Mouse (Mus musculus) forebrain, embryonic 12.5 days (tissue): ENCODE data around the gene E2f1. TPM values are rescaled to one million over a fixed set of nuclear protein-coding genes. Genes with fewer than 3 reads are reported as not detected.
A peak's percentile ranks its signal among the peaks of the same experiment; 100 is the strongest.

ENCODE experiments used
- ATAC-seq: fragments of 200-750 bp; cut with Nextera tagmentation; 2 replicates; pipeline ENCODE4 v1.8.0; 2017; ENCODE audit warnings: moderate TSS enrichment; ENCODE audit not compliant: low FRiP score
- H3K27ac ChIP-seq: fragments of 300-500 bp; sonication (generic); 2 replicates; pipeline ENCODE4 v1.5.1; 2016; ENCODE audit warnings: mild to moderate bottlenecking
- H3K27me3 ChIP-seq: fragments of 300-500 bp; sonication (generic); 2 replicates; pipeline ENCODE4 v1.6.1; 2016; ENCODE audit warnings: mild to moderate bottlenecking
- H3K36me3 ChIP-seq: fragments of 300-500 bp; sonication (generic); replicated peaks from 2 replicates; pipeline ENCODE4 v1.6.1; 2016; ENCODE audit warnings: mild to moderate bottlenecking
- H3K4me1 ChIP-seq: fragments of 300-500 bp; sonication (generic); 2 replicates; pipeline ENCODE4 v1.6.1; 2016
- H3K4me2 ChIP-seq: fragments of 300-500 bp; sonication (generic); 2 replicates; pipeline ENCODE4 v1.6.1; 2016; ENCODE audit warnings: mild to moderate bottlenecking, moderate library complexity
- H3K4me3 ChIP-seq: fragments of 300-500 bp; sonication (generic); replicated peaks from 2 replicates; pipeline ENCODE4 v1.5.1; 2016; ENCODE audit warnings: mild to moderate bottlenecking
- H3K9ac ChIP-seq: fragments of 300-500 bp; sonication (generic); 2 replicates; pipeline ENCODE4 v1.6.1; 2016; ENCODE audit warnings: mild to moderate bottlenecking
- H3K9me3 ChIP-seq: fragments of 300-500 bp; sonication (generic); 2 replicates; pipeline ENCODE4 v1.6.1; 2016
- WGBS: fragments of 180-500 bp; shearing (Covaris S2); methylation state at CpG from one replicate; pipeline ENCODE4 v1.1.7; 2016; 5-methylcytosine and 5-hydroxymethylcytosine counted together
- polyA plus RNA-seq: library from polyadenylated mRNA; unstranded; fragments of >200 nt; fragmentation: Nextera tagmentation; extraction: Ambion mirVana; gene quantifications from 2 replicates; pipeline ENCODE4 v1.2.1, GENCODE M21; 2016

Gene E2f1
- polyA plus RNA-seq, 1 experiment from 2014 or later, result 33.3 TPM

GRCm38 (mm10) chr2:154600586-154600985, 30.9 kb upstream of the E2f1 start:
- Histone ChIP-seq H3K4me3 (no peak overlapping the region), H3K4me1 (peaks cover 13% of the 10 kb centered on the region), H3K27ac (no peak overlapping the region), H3K9me3 (no peaks in the 10 kb centered on the region), H3K9ac (no peak overlapping the region), H3K4me2 (no peak overlapping the region), H3K36me3 (no peaks in the 10 kb centered on the region), H3K27me3 (peaks cover 6% of the 10 kb centered on the region; the same call in 1 of the 2 replicates)
- WGBS, result 73% methylated on average over 6 of the region's 6 CpGs
- no peak for ATAC-seq

GRCm38 (mm10) chr2:154597399-154597798, 27.7 kb upstream of the E2f1 start:
- Histone ChIP-seq H3K4me1 (no peaks in the 10 kb centered on the region), H3K9ac (no peak overlapping the region), H3K4me2 (no peak overlapping the region), H3K4me3 (no peak overlapping the region), H3K9me3 (0 out of 2 replicates have a peak, but pooled peaks cover 4% of the 10 kb centered on the region), H3K36me3 (no peaks in the 10 kb centered on the region), H3K27me3 (no peaks in the 10 kb centered on the region), H3K27ac (no peak overlapping the region)
- WGBS, result 85% methylated on average over 3 of the region's 3 CpGs
- no peak for ATAC-seq

- Histone ChIP-seq H3K27me3 (no peaks in the 10 kb centered on the region), H3K9ac (no peak overlapping the region), H3K9me3 (0 out of 2 replicates have a peak, but pooled peaks cover 4% of the 10 kb centered on the region), H3K4me3 (no peak overlapping the region), H3K4me2 (no peak overlapping the region), H3K27ac (no peak overlapping the region), H3K36me3 (no peaks in the 10 kb centered on the region), H3K4me1 (no peaks in the 10 kb centered on the region)
- no peak for ATAC-seq
- WGBS, result 78% methylated on average over 5 of the region's 5 CpGs
These were observed 26.1 kb upstream of the E2f1 start for GRCm38 (mm10) chr2:154595775-154596174.

- no peak overlapping the region for H3K4me3 ChIP-seq
- no peaks in the 10 kb centered on the region for H3K4me1 ChIP-seq
- no peak overlapping the region for H3K9ac ChIP-seq
- H3K36me3 ChIP-seq, result no peaks in the 10 kb centered on the region
- WGBS, result 71% methylated on average over 3 of the region's 3 CpGs
- no peak for ATAC-seq
- 0 out of 2 replicates have a peak, but pooled peaks cover 4% of the 10 kb centered on the region for H3K9me3 ChIP-seq
- H3K4me2 ChIP-seq, result no peak overlapping the region
- no peak overlapping the region for H3K27ac ChIP-seq
- H3K27me3 ChIP-seq, result no peaks in the 10 kb centered on the region
These were observed 23.3 kb upstream of the E2f1 start for GRCm38 (mm10) chr2:154593025-154593424.

- 0 out of 2 replicates have a peak, but pooled peaks cover 4% of the 10 kb centered on the region for H3K9me3 ChIP-seq
- no peaks in the 10 kb centered on the region for H3K4me1 ChIP-seq
- H3K4me3 ChIP-seq, result no peak overlapping the region
- WGBS, result 80% methylated on average over 3 of the region's 3 CpGs
- H3K27ac ChIP-seq, result no peak overlapping the region
- H3K36me3 ChIP-seq, result no peaks in the 10 kb centered on the region; the same call in 1 of the 2 replicates
- no peak overlapping the region for H3K4me2 ChIP-seq
- no peak for ATAC-seq
- no peak overlapping the region for H3K9ac ChIP-seq
- H3K27me3 ChIP-seq, result no peaks in the 10 kb centered on the region
These were observed 21.5 kb upstream of the E2f1 start for GRCm38 (mm10) chr2:154591239-154591638.

GRCm38 (mm10) chr2:154589051-154589450, 19.4 kb upstream of the E2f1 start:
- H3K4me2 ChIP-seq, result no peak overlapping the region
- H3K4me1 ChIP-seq, result peaks cover 13% of the 10 kb centered on the region
- WGBS, result 79% methylated on average over 4 of the region's 4 CpGs
- no peaks in the 10 kb centered on the region; the same call in 1 of the 2 replicates for H3K36me3 ChIP-seq
- ATAC-seq, result no peak
- no peaks in the 10 kb centered on the region for H3K27me3 ChIP-seq
- H3K9ac ChIP-seq, result no peak overlapping the region
- 0 out of 2 replicates have a peak, but pooled peaks cover 4% of the 10 kb centered on the region for H3K9me3 ChIP-seq
- H3K27ac ChIP-seq, result no peak overlapping the region
- no peak overlapping the region for H3K4me3 ChIP-seq

- WGBS, result 74% methylated on average over 5 of the region's 5 CpGs
- H3K27me3 ChIP-seq, result 0 out of 2 replicates have a peak, but pooled peaks cover 4% of the 10 kb centered on the region
- no peak overlapping the region for H3K9ac ChIP-seq
- H3K27ac ChIP-seq, result no peak overlapping the region
- 0 out of 2 replicates have a peak, but pooled peaks have one; percentile 53 for ATAC-seq
- H3K4me2 ChIP-seq, result no peak overlapping the region
- peaks cover 16% of the 10 kb centered on the region for H3K4me1 ChIP-seq
- H3K36me3 ChIP-seq, result no peaks in the 10 kb centered on the region; the same call in 1 of the 2 replicates
- no peak overlapping the region for H3K4me3 ChIP-seq
- no peaks in the 10 kb centered on the region for H3K9me3 ChIP-seq
These were observed 16.7 kb upstream of the E2f1 start for GRCm38 (mm10) chr2:154586405-154586804.

GRCm38 (mm10) chr2:154584931-154585601, 15.4 kb upstream of the E2f1 start:
- 71% methylated on average over 17 of the region's 17 CpGs for WGBS
- no peak overlapping the region for H3K9ac ChIP-seq
- H3K27ac ChIP-seq, result peak overlapping the region; percentile 68
- H3K27me3 ChIP-seq, result 0 out of 2 replicates have a peak, but pooled peaks cover 4% of the 10 kb centered on the region
- H3K4me3 ChIP-seq, result no peak overlapping the region
- no peak for ATAC-seq
- H3K36me3 ChIP-seq, result no peaks in the 10 kb centered on the region; the same call in 1 of the 2 replicates
- H3K4me1 ChIP-seq, result peaks cover 16% of the 10 kb centered on the region
- H3K9me3 ChIP-seq, result no peaks in the 10 kb centered on the region
- no peak overlapping the region for H3K4me2 ChIP-seq

GRCm38 (mm10) chr2:154583906-154584872, 14.5 kb upstream of the E2f1 start:
- 63% methylated on average over 15 of the region's 15 CpGs for WGBS
- Histone ChIP-seq H3K4me3 (no peak overlapping the region), H3K36me3 (no peaks in the 10 kb centered on the region; the same call in 1 of the 2 replicates), H3K27ac (peak overlapping the region; percentile 68), H3K4me2 (no peak overlapping the region), H3K9ac (no peak overlapping the region), H3K4me1 (peaks cover 16% of the 10 kb centered on the region), H3K27me3 (0 out of 2 replicates have a peak, but pooled peaks cover 4% of the 10 kb centered on the region), H3K9me3 (no peaks in the 10 kb centered on the region)
- ATAC-seq, result peak; percentile 79; the same call in 1 of the 2 replicates

GRCm38 (mm10) chr2:154581421-154581820, 11.7 kb upstream of the E2f1 start:
- H3K27ac ChIP-seq, result no peak overlapping the region
- 0 out of 2 replicates have a peak, but pooled peaks cover 4% of the 10 kb centered on the region for H3K27me3 ChIP-seq
- no peaks in the 10 kb centered on the region for H3K9me3 ChIP-seq
- no peak overlapping the region for H3K4me3 ChIP-seq
- H3K4me1 ChIP-seq, result peaks cover 31% of the 10 kb centered on the region
- ATAC-seq, result no peak
- no peaks in the 10 kb centered on the region; the same call in 1 of the 2 replicates for H3K36me3 ChIP-seq
- no peak overlapping the region for H3K9ac ChIP-seq
- H3K4me2 ChIP-seq, result no peak overlapping the region
- WGBS, result 96% methylated on average over 1 of the region's 1 CpGs

- H3K4me3 ChIP-seq, result no peak overlapping the region
- no peak overlapping the region for H3K4me2 ChIP-seq
- 0 out of 2 replicates have a peak, but pooled peaks cover 4% of the 10 kb centered on the region for H3K27me3 ChIP-seq
- WGBS, result 90% methylated on average over 8 of the region's 8 CpGs
- no peak for ATAC-seq
- H3K4me1 ChIP-seq, result peaks cover 33% of the 10 kb centered on the region
- H3K27ac ChIP-seq, result no peak overlapping the region
- H3K9me3 ChIP-seq, result no peaks in the 10 kb centered on the region
- no peaks in the 10 kb centered on the region for H3K36me3 ChIP-seq
- H3K9ac ChIP-seq, result no peak overlapping the region
These were observed 10.9 kb upstream of the E2f1 start for GRCm38 (mm10) chr2:154580586-154580985.

GRCm38 (mm10) chr2:154577744-154578067, 8.0 kb upstream of the E2f1 start:
- Histone ChIP-seq H3K4me2 (no peak overlapping the region), H3K4me3 (no peak overlapping the region), H3K27me3 (no peaks in the 10 kb centered on the region), H3K27ac (peak overlapping the region; percentile 75), H3K36me3 (no peaks in the 10 kb centered on the region), H3K9me3 (no peaks in the 10 kb centered on the region), H3K9ac (no peak overlapping the region; the same call in 1 of the 2 replicates), H3K4me1 (peaks cover 17% of the 10 kb centered on the region)
- WGBS, result 68% methylated on average over 6 of the region's 6 CpGs
- ATAC-seq, result peak; percentile 30; the same call in 1 of the 2 replicates
